8 mouse cellular contexts compared by ENCODE assay signal in the genomic region with DNA sequence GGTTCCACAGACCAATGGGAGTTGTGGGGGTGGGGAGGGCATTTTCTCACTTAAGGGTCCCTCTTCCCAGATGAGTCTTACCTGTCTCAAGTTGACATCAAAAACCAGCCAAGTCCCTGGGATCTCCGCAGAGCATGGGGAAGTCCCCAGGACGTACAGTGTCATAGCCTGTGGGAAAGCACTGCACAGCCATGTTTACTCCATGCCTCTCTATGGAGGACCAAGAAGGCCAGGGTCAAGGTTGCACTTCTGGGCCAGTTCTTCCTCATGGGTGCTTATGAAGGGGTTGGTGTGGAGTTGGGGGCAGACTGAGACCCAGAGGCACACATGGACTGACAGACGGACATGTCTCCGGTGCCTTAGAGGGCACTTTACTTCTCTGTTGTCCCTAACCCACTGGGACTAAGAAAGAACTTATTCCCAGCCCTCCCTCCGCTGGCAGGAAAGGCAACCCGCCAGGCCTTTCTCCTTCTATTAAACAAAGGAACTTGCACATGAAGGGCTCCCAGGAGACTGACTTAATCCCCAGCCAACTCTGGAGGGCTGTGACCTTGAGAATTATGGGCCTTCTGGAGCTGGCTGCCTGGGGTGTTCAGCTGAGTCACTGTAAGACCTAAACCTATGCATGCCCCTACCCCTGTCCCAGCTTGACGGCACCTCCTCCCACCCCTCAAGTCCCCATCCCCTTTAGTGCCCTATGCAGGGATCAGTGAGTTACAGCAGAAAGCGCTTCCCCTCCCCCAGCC.
DNase-seq lines count a peak whose midpoint lies in the region; ATAC-seq and TF ChIP-seq lines count a peak whose summit lies in the region.

No protein-coding gene starts in this region.

- TF ChIP-seq POLR2A in kidney, adult 2 months (IDR thresholded peaks at IDR 0.05; ENCODE audit: low read depth, low read length), result no peak
- no peak for TF ChIP-seq POLR2A in thymus, adult 2 months (IDR thresholded peaks at IDR 0.05; ENCODE audit: control insufficient read depth, extremely low read depth, insufficient read depth, low read length, poor library complexity)

- DNase-seq in gastrocnemius, adult 2 months, result peak; percentile 50
- no peak for DNase-seq in gastrocnemius, postnatal 14 days
- peak; percentile 98 for DNase-seq in heart, adult 11 months
- DNase-seq in kidney, adult 2 months, result peak; percentile 81
- no peak for DNase-seq in thymus, adult 2 months
- DNase-seq in frontal cortex, adult 2 months (ENCODE audit: extremely low spot score in 1 of 2, low spot score in 1 of 2), result no peak

- H3K9me3 ChIP-seq in midbrain, embryonic 13.5 days, result no peaks in the 10 kb centered on the region
- no peaks in the 10 kb centered on the region for H3K9me3 ChIP-seq in forebrain, embryonic 15.5 days

- 56% methylated on average over 8 of the region's 8 CpGs for WGBS in kidney, adult 2 months
- WGBS in midbrain, embryonic 13.5 days, result 30% methylated on average over 8 of the region's 8 CpGs
- WGBS in thymus, adult 2 months, result 92% methylated on average over 8 of the region's 8 CpGs
- WGBS in forebrain, embryonic 15.5 days, result 34% methylated on average over 8 of the region's 8 CpGs

- peak; percentile 70 for ATAC-seq in midbrain, embryonic 13.5 days
- no peak for ATAC-seq in forebrain, embryonic 15.5 days (replicated peaks)

- H3K9ac ChIP-seq in midbrain, embryonic 13.5 days (replicated peaks), result no peak overlapping the region
- no peak overlapping the region for H3K9ac ChIP-seq in forebrain, embryonic 15.5 days (replicated peaks)

- no peaks in the 10 kb centered on the region for H3K36me3 ChIP-seq in kidney, adult 2 months (ENCODE audit: control insufficient read depth, insufficient read depth, low read length)
- no peaks in the 10 kb centered on the region for H3K36me3 ChIP-seq in midbrain, embryonic 13.5 days
- H3K36me3 ChIP-seq in thymus, adult 2 months (ENCODE audit: control insufficient read depth, insufficient read depth, low read length), result no peaks in the 10 kb centered on the region
- H3K36me3 ChIP-seq in forebrain, embryonic 15.5 days, result no peaks in the 10 kb centered on the region

- intact Hi-C loops in gastrocnemius, adult 2 months (cut with DNase I), result no loop called here
- intact Hi-C loops in gastrocnemius, postnatal 14 days (cut with DNase I; ENCODE audit: low total_unique reads), result no loop called here

- TF ChIP-seq CTCF in gastrocnemius, adult 2 months (IDR thresholded peaks at IDR 0.05), result no peak
- TF ChIP-seq CTCF in kidney, adult 2 months (conservative IDR thresholded peaks at IDR 0.05; ENCODE audit: insufficient read depth, insufficient read length, low read depth, low read length), result no peak
- TF ChIP-seq CTCF in thymus, adult 2 months (IDR thresholded peaks at IDR 0.05; ENCODE audit: borderline replicate concordance, control insufficient read depth, extremely low read depth, insufficient read depth, low read length, poor library complexity), result no peak

- no peak overlapping the region for H3K4me3 ChIP-seq in gastrocnemius, adult 2 months
- H3K4me3 ChIP-seq in kidney, adult 2 months (ENCODE audit: insufficient read depth, low read depth, low read length), result no peak overlapping the region
- H3K4me3 ChIP-seq in midbrain, embryonic 13.5 days (replicated peaks), result no peak overlapping the region
- no peak overlapping the region for H3K4me3 ChIP-seq in thymus, adult 2 months (ENCODE audit: control insufficient read depth, insufficient read depth, low read length)
- H3K4me3 ChIP-seq in forebrain, embryonic 15.5 days, result no peak overlapping the region

- no peak overlapping the region for H3K4me2 ChIP-seq in midbrain, embryonic 13.5 days (replicated peaks)
- no peak overlapping the region for H3K4me2 ChIP-seq in forebrain, embryonic 15.5 days (replicated peaks)

- H3K27ac ChIP-seq in gastrocnemius, adult 2 months, result peak overlapping the region; percentile 32
- H3K27ac ChIP-seq in kidney, adult 2 months (ENCODE audit: insufficient read depth, low read depth, low read length), result peak overlapping the region; percentile 35
- H3K27ac ChIP-seq in midbrain, embryonic 13.5 days, result no peak overlapping the region; the same call in 1 of the 2 replicates
- H3K27ac ChIP-seq in thymus, adult 2 months (ENCODE audit: control insufficient read depth, insufficient read depth, low read length), result no peak overlapping the region
- no peak overlapping the region for H3K27ac ChIP-seq in forebrain, embryonic 15.5 days (replicated peaks)

- no peaks in the 10 kb centered on the region for H3K4me1 ChIP-seq in kidney, adult 2 months (ENCODE audit: control insufficient read depth, insufficient read depth, low read length)
- peaks cover 9% of the 10 kb centered on the region for H3K4me1 ChIP-seq in midbrain, embryonic 13.5 days (replicated peaks)
- no peaks in the 10 kb centered on the region for H3K4me1 ChIP-seq in thymus, adult 2 months (replicated peaks; ENCODE audit: control insufficient read depth, insufficient read depth, low read length)
- H3K4me1 ChIP-seq in forebrain, embryonic 15.5 days, result peaks cover 6% of the 10 kb centered on the region; the same call in 1 of the 2 replicates

- no peaks in the 10 kb centered on the region for H3K27me3 ChIP-seq in kidney, adult 2 months (replicated peaks; ENCODE audit: control insufficient read depth, insufficient read depth, low read length)
- H3K27me3 ChIP-seq in midbrain, embryonic 13.5 days, result peaks cover 13% of the 10 kb centered on the region
- H3K27me3 ChIP-seq in thymus, adult 2 months (ENCODE audit: control insufficient read depth, insufficient read depth, low read length), result no peaks in the 10 kb centered on the region
- no peaks in the 10 kb centered on the region for H3K27me3 ChIP-seq in forebrain, embryonic 15.5 days

Comparison
In these comparisons a context has a peak if more than half of its experiments do, and no peak if none do; other contexts are left out.
1. DNase-seq: peak in gastrocnemius, adult 2 months (single experiment), heart, adult 11 months (single experiment) and kidney, adult 2 months (single experiment); none in gastrocnemius, postnatal 14 days (single experiment), thymus, adult 2 months (single experiment) and frontal cortex, adult 2 months (0 of 2).
2. H3K27ac ChIP-seq: peak in gastrocnemius, adult 2 months (single experiment) and kidney, adult 2 months (single experiment); none in midbrain, embryonic 13.5 days (single experiment), thymus, adult 2 months (single experiment) and forebrain, embryonic 15.5 days (single experiment).